Mouse (Mus musculus) C2C12 (cell line): ENCODE data around the gene Spsb4. TPM values are rescaled to one million over a fixed set of nuclear protein-coding genes. Genes with fewer than 3 reads are reported as not detected.

ENCODE experiments used
- H3K27me3 ChIP-seq: one replicate; pipeline ENCODE4 v1.6.1; 2011; ENCODE audit not compliant: control insufficient read depth, insufficient read depth, insufficient read length
- H3K36me3 ChIP-seq: one replicate; pipeline ENCODE4 v1.6.1; 2011; ENCODE audit not compliant: control insufficient read depth, insufficient read depth
- H3K4me3 ChIP-seq: one replicate; pipeline ENCODE4 v1.5.1; 2011; ENCODE audit warnings: mild to moderate bottlenecking, control low read depth; ENCODE audit not compliant: poor library complexity, insufficient read depth, severe bottlenecking
- H3K79me2 ChIP-seq: one replicate; pipeline ENCODE4 v1.6.1; 2011; ENCODE audit not compliant: control insufficient read depth, insufficient read depth
- H3K79me3 ChIP-seq: one replicate; pipeline ENCODE4 v1.6.1; 2011; ENCODE audit warnings: low read depth, control low read depth
- H3ac ChIP-seq: one replicate; pipeline ENCODE3; 2011; ENCODE audit warnings: low read depth; ENCODE audit not compliant: control insufficient read depth, insufficient read length
- CEBPB ChIP-seq: IDR thresholded peaks from one replicate; pipeline ENCODE4 v1.6.1; 2011; ENCODE audit warnings: low read depth, mild to moderate bottlenecking, control low read depth, moderate library complexity
- CTCF ChIP-seq: IDR thresholded peaks from one replicate; pipeline ENCODE4 v1.5.1; 2011; ENCODE audit not compliant: control insufficient read depth, insufficient read depth, insufficient read length
- FOSL1 ChIP-seq: IDR thresholded peaks from one replicate; pipeline ENCODE4 v1.8.0; 2011; ENCODE audit warnings: mild to moderate bottlenecking, low read length; ENCODE audit not compliant: poor library complexity, insufficient read depth, severe bottlenecking
- MAX ChIP-seq: IDR thresholded peaks from one replicate; pipeline ENCODE4 v1.6.1; 2011; ENCODE audit warnings: mild to moderate bottlenecking, control low read depth
- MYOD1 ChIP-seq: IDR thresholded peaks from one replicate; pipeline ENCODE4 v1.6.1; 2011; ENCODE audit warnings: low read depth; ENCODE audit not compliant: control insufficient read depth, insufficient read length
- MYOG ChIP-seq: IDR thresholded peaks from one replicate; pipeline ENCODE4 v1.6.1; 2011; ENCODE audit not compliant: control insufficient read depth, insufficient read length; ENCODE audit errors: extremely low read depth
- USF1 ChIP-seq: IDR thresholded peaks from one replicate; pipeline ENCODE4 v1.6.1; 2011; ENCODE audit warnings: low read depth, mild to moderate bottlenecking, control low read depth, moderate library complexity
- polyA plus RNA-seq: library from polyadenylated mRNA; unstranded; fragments of >200 nt; fragmentation: generic; extraction: Trizol; gene quantifications from one replicate; pipeline ENCODE4 v1.2.1, GENCODE M21; 2012; ENCODE audit warnings: missing spikeins

Spsb4 gene
- polyA plus RNA-seq, 1 experiment, result 1.6 TPM

GRCm38 (mm10) chr9:97020152-97020551 lies 1.5 kb upstream of the Spsb4 start:
- no peaks in the 10 kb centered on the region for H3K27me3 ChIP-seq
- H3ac ChIP-seq, result no peak overlapping the region
- no peak for TF ChIP-seq MYOD1
- no peak for TF ChIP-seq MYOG
- TF ChIP-seq CTCF, result no peak
- no peak for TF ChIP-seq USF1
- TF ChIP-seq CEBPB, result no peak
- TF ChIP-seq FOSL1, result no peak
- H3K4me3 ChIP-seq, result no peak overlapping the region
- no peaks in the 10 kb centered on the region for H3K79me2 ChIP-seq
- no peaks in the 10 kb centered on the region for H3K79me3 ChIP-seq
- H3K36me3 ChIP-seq, result no peaks in the 10 kb centered on the region

GRCm38 (mm10) chr9:97019686-97020085 lies 1.0 kb upstream of the Spsb4 start:
- Histone ChIP-seq H3K36me3 (no peaks in the 10 kb centered on the region), H3ac (no peak overlapping the region), H3K79me2 (no peaks in the 10 kb centered on the region), H3K79me3 (no peaks in the 10 kb centered on the region), H3K27me3 (no peaks in the 10 kb centered on the region), H3K4me3 (no peak overlapping the region)
- TF ChIP-seq MYOG (no peak), USF1 (no peak), CEBPB (no peak), CTCF (no peak), MYOD1 (no peak), FOSL1 (no peak), MAX (no peak)

GRCm38 (mm10) chr9:97019231-97019630 lies 588 bp upstream of the Spsb4 start:
- H3K4me3 ChIP-seq, result no peak overlapping the region
- no peaks in the 10 kb centered on the region for H3K27me3 ChIP-seq
- H3K79me3 ChIP-seq, result no peaks in the 10 kb centered on the region
- H3ac ChIP-seq, result no peak overlapping the region
- no peaks in the 10 kb centered on the region for H3K79me2 ChIP-seq
- TF ChIP-seq MYOD1, result no peak
- no peak for TF ChIP-seq MYOG
- TF ChIP-seq USF1, result no peak
- TF ChIP-seq CEBPB, result no peak
- no peak for TF ChIP-seq MAX
- no peak for TF ChIP-seq CTCF
- no peak for TF ChIP-seq FOSL1
- H3K36me3 ChIP-seq, result no peaks in the 10 kb centered on the region

- Histone ChIP-seq H3K27me3 (no peaks in the 10 kb centered on the region), H3K79me3 (no peaks in the 10 kb centered on the region), H3ac (peak overlapping the region; percentile 83), H3K36me3 (no peaks in the 10 kb centered on the region), H3K79me2 (no peaks in the 10 kb centered on the region), H3K4me3 (peak overlapping the region; percentile 32)
- no peak for TF ChIP-seq FOSL1
- peak; percentile 18 for TF ChIP-seq CTCF
Observed at GRCm38 (mm10) chr9:97017811-97018641, 617 bp downstream of the Spsb4 start.

GRCm38 (mm10) chr9:97017121-97017810 lies 1.4 kb downstream of the Spsb4 start:
- H3K79me2 ChIP-seq, result no peaks in the 10 kb centered on the region
- H3K4me3 ChIP-seq, result no peak overlapping the region
- H3ac ChIP-seq, result peak overlapping the region; percentile 3
- H3K36me3 ChIP-seq, result no peaks in the 10 kb centered on the region
- TF ChIP-seq FOSL1 (no peak), MYOG (no peak), MAX (no peak), CTCF (no peak), CEBPB (no peak), USF1 (no peak), MYOD1 (no peak)
- no peaks in the 10 kb centered on the region for H3K27me3 ChIP-seq
- no peaks in the 10 kb centered on the region for H3K79me3 ChIP-seq

GRCm38 (mm10) chr9:97015751-97016150 lies 2.9 kb downstream of the Spsb4 start:
- TF ChIP-seq MYOD1, result no peak
- no peak for TF ChIP-seq USF1
- Histone ChIP-seq H3K79me2 (no peaks in the 10 kb centered on the region), H3K79me3 (no peaks in the 10 kb centered on the region), H3K36me3 (no peaks in the 10 kb centered on the region), H3ac (no peak overlapping the region), H3K27me3 (no peaks in the 10 kb centered on the region), H3K4me3 (no peak overlapping the region)
